Mouse (Mus musculus) c-Kit-positive CD71-positive TER-119-negative erythroid progenitor cells, embryonic 14.5 days (primary cell): ENCODE measurements around the gene Foxp4.

Experiments
- DNase-seq: peaks from one replicate; pipeline ENCODE4 v3.0.0-alpha.2; 2013; ENCODE audit warnings: low read depth

The Foxp4 gene

DNA sequence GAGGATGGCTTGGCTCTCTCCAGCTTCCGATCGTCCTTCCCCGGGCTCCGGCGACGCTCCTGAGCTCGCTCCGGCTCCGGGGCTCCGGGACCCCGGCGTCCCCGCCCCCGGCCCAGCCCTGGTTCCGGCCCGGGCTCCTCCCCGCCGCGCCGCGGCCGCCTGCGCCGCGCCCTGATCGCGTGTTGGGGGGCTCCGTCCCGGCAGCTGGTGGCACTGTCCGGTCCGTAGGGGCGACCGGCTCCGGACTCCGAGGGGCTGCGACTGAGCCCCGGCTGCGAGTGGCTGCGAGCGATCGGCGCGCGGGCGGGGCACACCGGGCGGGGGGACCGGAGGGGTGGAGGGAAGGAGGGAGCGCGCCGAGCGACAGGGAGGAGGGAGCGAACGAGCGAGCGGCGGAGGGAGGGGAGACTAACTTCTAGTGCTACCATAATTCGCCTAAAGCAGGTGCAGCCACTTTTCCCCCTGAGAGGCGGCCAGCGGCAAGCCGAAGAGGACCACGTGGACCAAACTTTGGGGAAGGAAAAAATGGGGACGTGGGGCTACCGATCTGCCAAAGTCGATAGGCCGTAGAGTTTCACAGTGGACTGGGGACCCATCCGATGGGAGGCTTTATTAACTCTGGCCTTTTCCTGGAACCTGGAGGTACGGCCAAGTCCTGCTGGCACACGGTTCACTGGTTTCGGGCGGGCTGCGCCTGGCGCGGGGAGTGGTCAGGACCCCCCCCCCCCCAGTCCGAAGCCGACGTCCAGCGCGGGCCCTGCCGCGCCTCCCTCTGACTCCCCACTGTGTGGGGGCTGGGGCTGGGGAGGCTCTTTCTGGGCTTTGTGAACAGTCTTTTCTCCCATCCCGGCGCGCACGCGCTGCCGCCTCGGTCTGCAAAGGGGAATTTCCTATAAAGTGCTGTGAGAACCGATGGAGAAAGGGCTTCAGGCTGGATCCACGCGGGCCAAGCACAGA, at the start of gene Foxp4:
TSS of gene Foxp4 (minus strand) at position 263 of the 957 bp plus-strand sequence.
- DNase-seq: peak; percentile 83

DNA sequence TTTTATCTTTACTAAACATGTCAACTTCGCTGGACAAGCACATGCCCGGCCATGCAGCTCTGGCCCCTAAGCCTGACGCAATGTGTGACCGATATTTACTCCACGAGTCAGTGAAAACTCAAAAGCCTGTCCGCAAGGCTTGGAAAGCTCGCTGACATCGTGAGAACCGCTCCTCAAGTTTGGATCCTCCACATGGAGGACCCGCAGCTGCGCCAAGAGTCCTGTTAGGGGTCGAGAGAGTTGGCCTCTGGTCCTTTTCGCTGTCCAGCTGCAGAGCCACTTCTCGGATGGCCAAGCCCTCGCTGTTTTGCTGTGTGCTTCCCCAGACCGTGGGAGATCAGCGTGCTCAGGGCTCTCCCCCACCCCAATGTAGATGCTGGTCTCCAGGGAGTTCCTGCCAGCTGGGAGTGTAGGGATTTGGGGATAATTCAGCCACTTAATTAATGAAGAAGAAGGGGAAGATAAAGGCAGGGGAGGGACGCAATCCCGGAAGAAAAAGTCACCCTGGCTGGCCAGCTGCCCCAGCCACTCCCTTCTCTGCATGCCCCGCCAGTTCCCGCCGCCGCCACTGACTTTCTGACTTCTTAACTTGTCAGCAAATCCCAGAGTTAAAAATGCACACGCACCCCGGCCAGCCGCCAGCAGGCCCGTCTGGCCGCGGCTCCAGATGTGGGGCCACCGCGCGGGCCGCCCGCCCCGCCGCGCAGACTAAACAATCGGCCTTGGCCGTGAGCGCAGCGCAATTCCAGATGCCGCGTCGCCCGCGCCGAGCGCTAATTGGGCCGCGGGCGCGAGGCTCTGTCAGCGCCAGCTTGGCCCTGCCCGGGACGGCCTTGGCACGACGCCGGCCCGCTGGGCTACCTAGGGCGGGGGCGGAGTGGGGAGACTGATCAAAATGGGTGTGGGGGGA, 49.4 kb upstream of the Foxp4 start:
- DNase-seq: no peak

- DNase-seq: no peak
Observed at GRCm38 (mm10) chr17:47965885-47966505, 41.5 kb upstream of the Foxp4 start.

- DNase-seq: no peak
Observed at GRCm38 (mm10) chr17:47958046-47958790, 33.8 kb upstream of the Foxp4 start.

GRCm38 (mm10) chr17:47956486-47956885, 32.0 kb upstream of the Foxp4 start:
- no peak for DNase-seq

GRCm38 (mm10) chr17:47955054-47955741, 30.8 kb upstream of the Foxp4 start:
- no peak for DNase-seq

DNA sequence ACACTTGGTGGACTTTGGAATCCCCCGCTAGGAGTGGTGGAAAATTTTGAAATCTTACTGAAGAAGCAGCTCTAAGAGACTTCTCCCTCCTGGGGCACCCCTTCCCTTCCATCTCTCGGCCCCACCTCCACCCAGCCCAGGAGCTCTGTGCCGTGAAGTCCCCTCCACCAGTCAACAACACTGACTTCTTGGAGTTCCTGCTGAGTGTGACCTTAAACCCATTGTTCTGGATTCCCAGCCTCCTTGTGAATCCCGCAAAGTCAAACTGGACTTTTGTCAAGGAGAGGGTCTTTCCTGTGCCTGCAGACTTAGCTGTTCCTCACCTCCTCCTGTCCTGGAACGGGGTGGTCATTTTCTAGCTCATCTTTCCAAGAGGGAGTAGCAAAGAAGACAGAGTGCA, 28.8 kb upstream of the Foxp4 start:
- no peak for DNase-seq

DNA sequence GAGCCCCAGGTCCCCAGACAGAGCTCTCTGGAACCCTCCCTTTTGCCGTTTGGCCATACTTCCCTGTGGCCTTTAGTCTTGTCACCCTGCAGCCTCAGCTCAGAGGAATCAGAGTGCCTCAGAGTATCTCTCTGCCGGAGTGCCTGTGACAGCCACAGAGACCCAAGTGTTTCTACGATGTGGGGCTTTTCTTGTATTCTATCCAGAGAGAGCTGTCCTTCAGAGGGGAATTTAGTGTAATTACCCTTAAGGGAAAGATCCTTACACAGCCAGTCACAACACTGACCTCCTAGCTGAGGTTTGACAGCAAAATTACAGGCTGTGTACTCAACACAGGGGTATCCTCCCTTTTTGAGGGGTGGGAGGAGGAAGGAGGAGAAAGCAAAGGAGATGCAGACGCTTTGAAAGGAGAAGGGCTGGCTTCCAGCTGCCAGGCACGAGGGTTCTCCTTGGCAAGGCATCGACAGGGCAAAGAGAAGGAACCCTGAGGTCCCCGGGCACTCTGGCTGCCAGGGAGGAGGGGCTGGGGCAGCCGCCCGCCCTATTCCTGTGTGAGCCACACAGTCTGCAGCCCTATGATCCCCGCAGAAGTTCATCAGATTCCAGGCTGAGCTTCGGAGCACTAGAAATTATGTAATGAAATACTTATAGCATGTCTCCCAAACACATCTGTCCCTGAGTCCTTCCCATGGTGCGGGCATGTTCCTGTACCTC, 28.1 kb upstream of the Foxp4 start:
- no peak for DNase-seq

- DNase-seq: no peak
Observed at GRCm38 (mm10) chr17:47951452-47951851, 27.0 kb upstream of the Foxp4 start.

GRCm38 (mm10) chr17:47950831-47951230, 26.4 kb upstream of the Foxp4 start:
- DNase-seq: no peak

DNA sequence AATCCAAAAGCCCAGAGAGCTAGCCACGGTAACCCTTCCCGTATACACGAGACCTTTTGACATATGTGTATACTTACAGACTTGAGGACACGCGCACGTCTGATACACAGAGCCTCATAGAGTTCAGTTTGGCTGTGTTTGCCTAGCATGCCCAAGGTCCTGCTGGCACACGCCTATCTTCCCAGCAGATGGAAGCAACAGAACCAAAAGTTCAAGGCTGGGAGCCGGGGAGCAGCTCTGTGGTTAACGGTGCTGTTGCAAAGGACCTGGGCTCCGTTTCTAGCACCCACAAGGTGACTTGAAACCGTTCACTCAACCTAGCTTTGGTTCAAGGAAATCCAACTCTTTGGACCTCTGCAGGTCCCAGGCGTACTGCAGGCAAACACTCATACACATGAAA, 25.0 kb upstream of the Foxp4 start:
- no peak for DNase-seq

DNA sequence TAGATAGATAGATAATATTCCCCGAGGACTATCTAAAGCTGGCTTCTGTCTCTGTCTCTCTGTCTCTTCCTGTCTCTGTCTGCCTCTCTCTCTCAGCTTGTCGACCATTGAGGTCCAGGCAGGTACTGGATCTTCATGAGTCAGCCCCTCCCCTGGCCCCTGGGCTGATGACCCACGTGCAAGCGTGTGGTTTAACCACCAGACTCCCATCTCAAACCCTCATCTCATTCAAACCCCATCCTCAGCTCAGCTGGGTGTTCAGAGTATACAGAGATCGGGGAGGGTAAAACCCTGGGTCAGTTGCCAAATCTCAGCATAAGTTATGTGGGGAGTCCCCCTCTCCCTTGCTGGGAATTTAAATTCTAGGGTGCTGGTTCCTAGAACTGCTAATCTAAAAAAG, 24.3 kb upstream of the Foxp4 start:
- DNase-seq: no peak

DNA sequence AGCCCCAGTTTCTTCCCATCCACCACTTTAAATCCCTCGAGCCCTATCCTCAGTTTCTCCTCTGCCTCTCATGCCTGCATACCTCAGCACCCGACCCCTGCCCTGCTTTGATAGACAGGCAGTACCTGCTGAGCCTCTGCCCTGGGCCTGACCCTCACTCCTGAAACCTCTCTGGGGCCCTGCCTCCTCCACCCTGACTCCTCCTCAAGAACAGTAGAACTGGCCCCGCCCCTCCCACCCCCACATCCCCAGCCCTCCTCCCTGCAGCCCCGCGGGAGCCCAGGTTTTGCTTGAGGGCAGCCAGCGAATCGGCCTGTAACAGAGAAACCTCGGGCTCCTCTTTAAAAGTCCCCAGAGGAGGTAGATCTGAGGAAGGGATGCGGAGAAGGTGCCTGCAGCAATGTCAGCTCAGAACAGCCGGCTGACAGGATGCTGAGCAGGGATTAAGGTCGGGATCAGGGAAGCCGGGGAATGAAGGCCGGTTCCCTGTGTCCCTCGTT, 22.5 kb upstream of the Foxp4 start:
- no peak for DNase-seq

- no peak for DNase-seq
Observed at GRCm38 (mm10) chr17:47946111-47946510, 21.7 kb upstream of the Foxp4 start.

GRCm38 (mm10) chr17:47943103-47943870, 18.8 kb upstream of the Foxp4 start:
- DNase-seq: no peak

- no peak for DNase-seq
Observed at GRCm38 (mm10) chr17:47942008-47942407, 17.6 kb upstream of the Foxp4 start.

- DNase-seq: no peak
Observed at GRCm38 (mm10) chr17:47938839-47939238, 14.4 kb upstream of the Foxp4 start.

GRCm38 (mm10) chr17:47937926-47938600, 13.6 kb upstream of the Foxp4 start:
- DNase-seq: no peak

DNA sequence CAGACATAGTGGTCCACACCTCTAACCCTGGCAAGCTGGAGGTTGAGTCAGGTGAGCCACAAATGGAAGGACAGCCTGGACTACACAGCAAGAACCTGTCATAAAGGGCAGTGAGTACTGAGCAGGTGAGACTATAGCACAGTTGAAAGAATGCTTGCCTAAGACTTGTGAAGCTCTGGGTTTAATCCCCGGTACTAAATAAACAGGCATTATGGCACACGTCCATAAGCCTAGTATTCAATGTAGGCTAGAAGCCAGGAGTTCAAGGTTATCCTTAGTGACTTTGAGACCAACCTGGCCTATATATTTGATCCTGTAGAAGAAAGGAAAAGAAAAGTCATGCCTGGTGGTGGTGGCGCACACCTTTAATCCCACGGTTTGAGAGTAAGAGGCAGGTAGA, 12.1 kb upstream of the Foxp4 start:
- DNase-seq: no peak
